Mouse (Mus musculus) forebrain, postnatal 0 days (tissue): ENCODE results near the gene Pde8b. TPM values are rescaled to one million over a fixed set of nuclear protein-coding genes. Genes with fewer than 3 reads are reported as not detected.

ENCODE experiments used
- ATAC-seq: fragments of 200-750 bp; cut with Nextera tagmentation; 2 replicates; pipeline ENCODE4 v1.8.0; 2017; ENCODE audit warnings: mild to moderate bottlenecking, moderate library complexity
- DNase-seq: peaks from one replicate; pipeline ENCODE4 v3.0.0-alpha.2; 2015
- H3K27ac ChIP-seq: fragments of 300-500 bp; sonication (generic); 2 replicates; pipeline ENCODE4 v1.5.1; 2014; ENCODE audit warnings: low read depth, mild to moderate bottlenecking, antibody characterized with exemption, low read length, moderate library complexity, mixed read lengths
- H3K27me3 ChIP-seq: fragments of 300-500 bp; sonication (generic); 2 replicates; pipeline ENCODE4 v1.6.1; 2014; ENCODE audit warnings: mild to moderate bottlenecking, low read length, mixed read lengths; ENCODE audit not compliant: insufficient read depth
- H3K36me3 ChIP-seq: fragments of 300-500 bp; sonication (generic); 2 replicates; pipeline ENCODE4 v1.6.1; 2014; ENCODE audit warnings: mild to moderate bottlenecking, moderate library complexity; ENCODE audit not compliant: insufficient read depth
- H3K4me1 ChIP-seq: fragments of 300-500 bp; sonication (generic); 2 replicates; pipeline ENCODE4 v1.6.1; 2014; ENCODE audit warnings: antibody characterized with exemption; ENCODE audit not compliant: insufficient read depth
- H3K4me2 ChIP-seq: fragments of 300-500 bp; sonication (generic); 2 replicates; pipeline ENCODE4 v1.6.1; 2014; ENCODE audit warnings: low read depth, mild to moderate bottlenecking, moderate library complexity
- H3K4me3 ChIP-seq: fragments of 300-500 bp; sonication (generic); 2 replicates; pipeline ENCODE4 v1.5.1; 2014; ENCODE audit warnings: low read depth, low read length, mixed read lengths
- H3K9ac ChIP-seq: fragments of 300-500 bp; sonication (generic); 2 replicates; pipeline ENCODE4 v1.6.1; 2014; ENCODE audit warnings: mild to moderate bottlenecking
- H3K9me3 ChIP-seq: fragments of 300-500 bp; sonication (generic); 2 replicates; pipeline ENCODE4 v1.6.1; 2016; ENCODE audit warnings: low read length
- CTCF ChIP-seq: sonication (generic); IDR thresholded peaks from 2 replicates; pipeline ENCODE4 v1.5.1; 2016; ENCODE audit warnings: antibody characterized with exemption, control low read depth, low read depth
- WGBS: fragments of 180-500 bp; shearing (Covaris S2); extraction: QIAGEN DNeasy Blood & Tissue Kit; methylation state at CpG from one replicate; pipeline ENCODE4 v1.1.7; 2014; 5-methylcytosine and 5-hydroxymethylcytosine counted together
- polyA plus RNA-seq: library from polyadenylated mRNA; unstranded; fragments of >200 nt; fragmentation: Nextera tagmentation; extraction: Ambion mirVana; gene quantifications from 2 replicates; pipeline ENCODE4 v1.2.1, GENCODE M21; 2015
- total RNA-seq: library from RNA; depleted of rRNA; stranded (reverse); fragments of >200 nt; gene quantifications from 2 replicates; pipeline ENCODE4 v1.2.3, GENCODE M21; 2014

Gene Pde8b
- total and polyA plus RNA-seq, 2 experiments from 2014 or later = 6.5 to 21.1 TPM

DNA sequence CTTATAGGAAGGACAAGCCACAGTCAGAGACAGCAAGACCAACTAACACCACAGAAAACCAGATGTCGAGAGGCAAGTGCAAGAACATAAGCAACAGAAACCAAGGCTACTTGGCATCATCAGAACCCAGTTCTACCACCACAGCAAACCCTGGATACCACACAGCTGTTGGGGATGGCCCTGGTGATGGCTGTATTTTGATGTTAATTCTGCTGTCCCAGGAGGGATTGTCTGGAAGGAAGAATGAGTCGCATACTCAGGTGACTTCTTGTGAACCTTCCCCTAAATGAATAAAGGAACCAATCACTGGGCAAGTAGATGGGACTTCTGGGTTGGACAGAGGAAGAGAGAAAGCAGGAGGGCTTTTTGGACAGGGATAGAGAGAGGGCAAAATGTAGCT lies 69.9 kb downstream of the Pde8b start:
- Histone ChIP-seq H3K27ac (no peak overlapping the region), H3K9me3 (no peaks in the 10 kb centered on the region), H3K9ac (no peak overlapping the region), H3K4me3 (no peak overlapping the region), H3K4me1 (no peaks in the 10 kb centered on the region), H3K36me3 (no peaks in the 10 kb centered on the region), H3K27me3 (no peaks in the 10 kb centered on the region), H3K4me2 (no peak overlapping the region)
- DNase-seq = no peak
- WGBS = 91% methylated on average over 2 of the region's 2 CpGs
- ATAC-seq = no peak
- no peak for TF ChIP-seq CTCF

DNA sequence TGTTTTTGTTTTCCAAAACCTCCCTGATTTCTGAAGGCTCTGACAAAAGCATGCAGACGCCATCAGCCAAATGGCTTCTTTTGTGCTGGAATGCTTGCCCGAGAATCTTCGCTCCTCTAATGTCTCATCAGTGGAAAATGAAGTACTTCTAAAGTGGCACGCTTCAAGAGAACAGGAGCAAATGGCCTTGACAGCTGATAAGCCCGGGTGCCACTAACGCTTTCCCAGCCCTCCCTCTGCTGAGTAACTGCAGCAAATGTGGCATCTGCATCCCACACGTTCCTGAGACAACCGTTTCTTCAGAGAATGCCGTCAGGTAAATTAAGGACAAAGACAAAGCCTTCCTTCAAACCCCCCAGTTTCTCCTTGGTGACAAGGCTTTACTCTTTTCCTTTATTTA lies 72.8 kb downstream of the Pde8b start:
- ATAC-seq (peak; percentile 60), DNase-seq (peak; percentile 32)
- no peak for TF ChIP-seq CTCF
- Histone ChIP-seq H3K4me2 (no peak overlapping the region), H3K9me3 (no peaks in the 10 kb centered on the region), H3K27ac (no peak overlapping the region), H3K4me1 (no peaks in the 10 kb centered on the region), H3K36me3 (no peaks in the 10 kb centered on the region), H3K27me3 (no peaks in the 10 kb centered on the region), H3K4me3 (no peak overlapping the region), H3K9ac (no peak overlapping the region)
- WGBS = 47% methylated on average over 9 of the region's 9 CpGs

DNA sequence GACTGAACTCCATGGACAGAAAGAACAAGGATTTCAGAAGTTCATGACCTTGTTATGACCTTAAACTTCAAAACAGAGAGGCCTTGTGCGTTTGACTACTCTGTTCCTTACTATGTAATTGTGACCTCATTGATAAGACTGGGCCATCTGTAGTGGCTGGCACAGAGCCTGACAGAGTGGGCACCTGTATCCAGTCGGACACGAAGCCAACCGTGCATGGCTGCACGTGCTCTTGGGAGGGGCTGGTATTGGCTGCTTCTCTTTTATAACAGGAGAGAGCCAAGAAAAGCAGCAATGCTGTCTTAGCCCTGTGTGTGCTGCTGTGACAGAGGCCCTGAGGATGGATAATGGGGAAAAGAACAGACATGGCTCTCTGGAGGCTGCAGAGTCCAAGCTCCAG lies 73.7 kb downstream of the Pde8b start:
- Histone ChIP-seq H3K9ac (no peak overlapping the region), H3K27me3 (no peaks in the 10 kb centered on the region), H3K4me1 (no peaks in the 10 kb centered on the region), H3K36me3 (no peaks in the 10 kb centered on the region), H3K4me3 (no peak overlapping the region), H3K9me3 (no peaks in the 10 kb centered on the region), H3K27ac (no peak overlapping the region), H3K4me2 (no peak overlapping the region)
- no peak for TF ChIP-seq CTCF
- no peak for ATAC-seq
- DNase-seq = no peak
- 36% methylated on average over 5 of the region's 5 CpGs for WGBS

DNA sequence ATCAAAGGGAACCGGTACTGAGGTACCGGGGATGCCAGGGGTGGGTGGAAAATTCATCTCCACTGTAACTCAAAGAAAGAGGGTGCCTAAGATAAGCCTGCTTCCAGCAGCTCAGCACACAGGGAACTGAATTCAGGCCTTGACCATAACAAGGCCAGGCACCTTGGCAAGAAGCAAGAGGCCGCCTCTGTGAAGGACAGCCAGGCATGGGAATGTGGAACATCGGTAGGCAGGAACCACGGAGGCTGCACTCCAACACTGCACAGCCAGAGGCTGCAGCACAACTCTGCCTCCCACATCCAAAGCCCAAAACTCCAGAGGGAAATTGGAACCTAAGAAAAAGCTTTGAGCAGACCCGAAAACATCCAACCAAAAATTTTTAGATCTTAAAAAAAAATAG lies 75.9 kb downstream of the Pde8b start:
- no peak for TF ChIP-seq CTCF
- no peaks in the 10 kb centered on the region for H3K36me3 ChIP-seq
- H3K9me3 ChIP-seq = no peaks in the 10 kb centered on the region
- 81% methylated on average over 6 of the region's 6 CpGs for WGBS
- no peak overlapping the region for H3K27ac ChIP-seq
- no peak for DNase-seq
- H3K4me3 ChIP-seq = no peak overlapping the region
- no peak overlapping the region for H3K9ac ChIP-seq
- no peak for ATAC-seq
- H3K4me1 ChIP-seq = no peaks in the 10 kb centered on the region
- H3K27me3 ChIP-seq = no peaks in the 10 kb centered on the region
- H3K4me2 ChIP-seq = no peak overlapping the region

DNA sequence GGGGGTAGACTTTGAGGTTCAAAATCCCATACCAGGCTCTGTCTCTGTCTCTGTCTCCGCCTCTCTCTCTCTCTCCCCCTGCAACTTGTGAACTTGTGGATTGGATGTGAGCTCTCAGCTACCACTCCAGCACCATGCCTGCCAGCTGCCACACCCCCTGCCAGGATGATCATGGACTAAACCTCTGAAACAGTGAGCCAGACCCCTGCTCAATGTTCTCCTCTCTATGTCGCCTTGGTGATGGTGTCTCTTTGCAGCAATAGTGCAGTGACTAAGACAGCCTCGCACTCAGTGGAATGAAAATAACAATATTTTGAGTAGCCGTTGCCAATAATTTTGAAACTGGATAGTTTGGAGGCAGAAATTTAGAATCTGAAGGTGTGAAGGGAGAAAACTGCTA lies 77.8 kb downstream of the Pde8b start:
- Histone ChIP-seq H3K36me3 (no peaks in the 10 kb centered on the region), H3K4me3 (no peak overlapping the region), H3K27ac (no peak overlapping the region), H3K4me1 (no peaks in the 10 kb centered on the region), H3K27me3 (no peaks in the 10 kb centered on the region), H3K9me3 (no peaks in the 10 kb centered on the region), H3K4me2 (no peak overlapping the region), H3K9ac (no peak overlapping the region)
- no peak for DNase-seq
- 85% methylated on average over 4 of the region's 4 CpGs for WGBS
- no peak for ATAC-seq
- TF ChIP-seq CTCF = no peak

DNA sequence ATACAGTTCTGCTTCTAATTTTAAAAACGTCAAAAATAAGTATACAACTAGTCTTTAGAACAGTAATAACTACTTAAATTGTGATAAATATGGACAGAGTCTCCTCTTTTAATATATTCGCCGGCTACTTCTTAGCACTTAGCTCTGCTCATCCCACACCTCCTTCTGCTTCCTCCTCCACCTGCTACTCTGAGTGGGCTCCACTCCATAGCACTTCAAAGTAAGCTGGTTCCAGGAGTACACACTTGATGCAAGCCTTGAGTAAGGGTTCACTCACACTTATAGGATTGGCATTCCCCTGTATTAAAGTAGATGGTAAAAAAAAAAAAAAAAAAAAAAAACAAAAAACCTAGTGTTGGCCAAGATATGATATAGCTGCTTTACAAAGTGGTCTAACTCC lies 89.9 kb downstream of the Pde8b start:
- Histone ChIP-seq H3K4me3 (no peak overlapping the region), H3K9me3 (no peaks in the 10 kb centered on the region), H3K27me3 (no peaks in the 10 kb centered on the region), H3K4me2 (no peak overlapping the region), H3K9ac (no peak overlapping the region), H3K4me1 (no peaks in the 10 kb centered on the region), H3K36me3 (no peaks in the 10 kb centered on the region), H3K27ac (no peak overlapping the region)
- 90% methylated on average over 3 of the region's 3 CpGs for WGBS
- ATAC-seq (no peak), DNase-seq (no peak)
- no peak for TF ChIP-seq CTCF

DNA sequence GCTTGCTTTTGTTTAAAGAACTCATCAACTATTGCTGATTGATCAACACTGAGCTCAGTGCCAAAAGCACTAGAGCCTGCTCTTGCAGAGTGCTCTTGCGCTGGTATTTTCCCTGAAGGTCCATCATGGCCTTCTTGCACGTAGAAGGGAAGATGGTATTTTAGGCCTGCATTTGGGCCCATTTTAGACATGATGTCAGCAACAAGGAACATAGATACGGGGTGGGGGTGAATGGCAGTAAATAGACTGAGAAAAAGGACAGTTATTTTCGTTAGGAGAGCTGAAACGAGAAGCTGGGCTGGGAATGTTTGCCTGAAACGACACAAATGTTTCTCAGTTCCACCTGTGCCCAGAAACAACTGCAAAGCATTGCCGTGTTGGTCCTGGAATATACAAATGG lies 91.2 kb downstream of the Pde8b start:
- WGBS = 86% methylated on average over 7 of the region's 7 CpGs
- Histone ChIP-seq H3K9me3 (no peaks in the 10 kb centered on the region), H3K27me3 (no peaks in the 10 kb centered on the region), H3K4me1 (no peaks in the 10 kb centered on the region), H3K4me2 (no peak overlapping the region), H3K4me3 (no peak overlapping the region), H3K36me3 (no peaks in the 10 kb centered on the region), H3K27ac (no peak overlapping the region), H3K9ac (no peak overlapping the region)
- ATAC-seq = no peak
- no peak for DNase-seq
- no peak for TF ChIP-seq CTCF

DNA sequence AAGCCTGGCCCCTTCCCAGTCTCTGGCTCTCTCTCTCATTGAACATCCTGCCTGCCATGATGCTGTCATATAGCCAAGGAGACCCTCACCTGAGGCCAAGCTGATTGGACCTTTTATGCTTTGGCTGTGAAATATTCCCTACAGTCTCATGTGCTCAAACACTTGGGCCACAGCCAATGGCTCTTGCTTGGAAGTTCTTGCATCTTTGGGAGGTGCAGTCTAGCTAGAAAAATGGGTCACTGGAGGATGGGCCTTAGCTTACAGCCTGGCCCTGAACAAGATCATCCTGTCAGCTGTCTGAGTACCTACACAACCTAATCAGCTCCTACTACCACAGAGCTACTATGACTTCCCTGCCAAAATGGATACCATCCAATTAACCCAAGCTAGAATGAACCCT lies 105.4 kb downstream of the Pde8b start:
- no peak for ATAC-seq
- Histone ChIP-seq H3K4me2 (no peak overlapping the region), H3K9ac (no peak overlapping the region), H3K9me3 (0 out of 2 replicates have a peak, but pooled peaks cover 7% of the 10 kb centered on the region), H3K4me3 (no peak overlapping the region), H3K27me3 (no peaks in the 10 kb centered on the region), H3K36me3 (no peaks in the 10 kb centered on the region), H3K4me1 (no peaks in the 10 kb centered on the region), H3K27ac (no peak overlapping the region)
- no peak for DNase-seq
- TF ChIP-seq CTCF = no peak
